Mouse (Mus musculus): ENCODE measurements at regions not wholly inside any gene's neighbourhood (a gene's known extent, or its start where the extent isn't known, plus 50 kb on each side); places are given as distances from the start of the nearest gene placed in this dataset.

DNA sequence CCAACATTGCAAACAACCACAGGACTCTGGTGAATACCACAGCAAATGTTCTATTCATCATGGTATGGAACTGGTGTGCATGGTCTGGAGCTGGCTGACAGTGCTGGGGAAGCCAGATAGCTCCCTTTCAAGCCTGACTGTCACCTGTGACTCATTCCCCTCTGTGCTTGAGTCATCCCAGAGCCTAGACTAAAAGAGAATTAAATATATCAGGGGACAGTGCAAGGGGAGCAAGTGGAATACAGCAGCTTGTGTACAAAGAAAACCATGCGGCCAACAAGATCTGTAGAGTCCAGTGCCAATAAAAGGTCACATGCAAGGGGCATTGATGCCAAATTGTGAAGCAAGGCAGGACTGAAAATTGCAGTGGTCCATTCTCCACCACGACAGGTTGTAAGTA is 117.7 kb downstream of the Pah start:
- H3K4me1 ChIP-seq (ENCODE audit: control insufficient read depth, low read depth, low read length), result no peaks in the 10 kb centered on the region
- H3K9me3 ChIP-seq (replicated peaks; ENCODE audit: control insufficient read depth, low read length), result no peaks in the 10 kb centered on the region
- no peak overlapping the region for H3K27ac ChIP-seq (ENCODE audit: low read length)
- H3K27me3 ChIP-seq (ENCODE audit: control insufficient read depth, insufficient read depth, low read depth, low read length), result no peaks in the 10 kb centered on the region
- 57% methylated on average over 2 of the region's 2 CpGs for WGBS (ENCODE audit: insufficient replicate concordance)
- no peaks in the 10 kb centered on the region for H3K36me3 ChIP-seq (ENCODE audit: control insufficient read depth, insufficient read depth)
- no peak overlapping the region for H3K9ac ChIP-seq (ENCODE audit: low read depth, low read length)
- no peak for ATAC-seq (ENCODE audit: low read depth)
- H3K4me2 ChIP-seq (ENCODE audit: low read depth, low read length), result no peak overlapping the region
- no peak overlapping the region for H3K4me3 ChIP-seq (ENCODE audit: low read depth, low read length)

- Histone ChIP-seq H3K9ac (ENCODE audit: low read depth, low read length) (no peak overlapping the region), H3K4me1 (ENCODE audit: control insufficient read depth, low read depth, low read length) (no peaks in the 10 kb centered on the region), H3K9me3 (replicated peaks; ENCODE audit: control insufficient read depth, low read length) (no peaks in the 10 kb centered on the region), H3K4me2 (ENCODE audit: low read depth, low read length) (no peak overlapping the region), H3K27ac (ENCODE audit: low read length) (no peak overlapping the region), H3K27me3 (ENCODE audit: control insufficient read depth, insufficient read depth, low read depth, low read length) (no peaks in the 10 kb centered on the region), H3K4me3 (ENCODE audit: low read depth, low read length) (no peak overlapping the region), H3K36me3 (ENCODE audit: control insufficient read depth, insufficient read depth) (no peaks in the 10 kb centered on the region)
- WGBS (ENCODE audit: insufficient replicate concordance), result 7% methylated on average over 1 of the region's 1 CpGs
- no peak for ATAC-seq (ENCODE audit: low read depth)
These were observed 127.5 kb downstream of the Pah start for GRCm38 (mm10) chr10:87649091-87649490.

GRCm38 (mm10) chr10:87652139-87652740 is 130.6 kb downstream of the Pah start:
- H3K4me1 ChIP-seq (ENCODE audit: control insufficient read depth, low read depth, low read length), result no peaks in the 10 kb centered on the region
- no peak for ATAC-seq (ENCODE audit: low read depth)
- 60% methylated on average over 8 of the region's 8 CpGs for WGBS (ENCODE audit: insufficient replicate concordance)

DNA sequence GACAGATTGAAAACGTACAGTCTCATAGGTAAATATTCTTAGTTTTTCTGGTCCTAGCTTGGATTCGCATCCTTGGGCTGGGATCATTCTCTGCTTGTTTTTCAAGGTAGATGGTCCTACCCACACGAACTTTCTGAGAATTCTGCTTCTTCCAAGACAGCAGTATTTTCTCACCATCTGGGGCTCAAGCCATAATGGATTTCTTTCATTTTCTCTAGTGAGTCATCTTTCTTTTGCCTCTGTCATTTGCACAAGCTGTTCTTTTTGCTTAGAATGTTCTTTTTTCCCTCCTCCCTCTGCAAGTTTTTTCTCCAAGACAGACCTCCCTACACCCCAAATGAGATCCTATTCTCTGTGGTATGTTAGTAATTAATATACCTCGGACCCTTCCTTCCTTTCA is 132.5 kb downstream of the Pah start:
- no peak overlapping the region for H3K27ac ChIP-seq (ENCODE audit: low read length)
- 46% methylated on average over 4 of the region's 4 CpGs for WGBS (ENCODE audit: insufficient replicate concordance)

More at GRCm38 (mm10) chr10:87652139-87652740, 130.6 kb downstream of the Pah start:
- Histone ChIP-seq H3K27ac (ENCODE audit: low read length) (no peak overlapping the region), H3K4me2 (ENCODE audit: low read depth, low read length) (no peak overlapping the region), H3K27me3 (ENCODE audit: control insufficient read depth, insufficient read depth, low read depth, low read length) (no peaks in the 10 kb centered on the region), H3K9ac (ENCODE audit: low read depth, low read length) (no peak overlapping the region), H3K9me3 (replicated peaks; ENCODE audit: control insufficient read depth, low read length) (no peaks in the 10 kb centered on the region), H3K36me3 (ENCODE audit: control insufficient read depth, insufficient read depth) (no peaks in the 10 kb centered on the region), H3K4me3 (ENCODE audit: low read depth, low read length) (no peak overlapping the region)

DNA sequence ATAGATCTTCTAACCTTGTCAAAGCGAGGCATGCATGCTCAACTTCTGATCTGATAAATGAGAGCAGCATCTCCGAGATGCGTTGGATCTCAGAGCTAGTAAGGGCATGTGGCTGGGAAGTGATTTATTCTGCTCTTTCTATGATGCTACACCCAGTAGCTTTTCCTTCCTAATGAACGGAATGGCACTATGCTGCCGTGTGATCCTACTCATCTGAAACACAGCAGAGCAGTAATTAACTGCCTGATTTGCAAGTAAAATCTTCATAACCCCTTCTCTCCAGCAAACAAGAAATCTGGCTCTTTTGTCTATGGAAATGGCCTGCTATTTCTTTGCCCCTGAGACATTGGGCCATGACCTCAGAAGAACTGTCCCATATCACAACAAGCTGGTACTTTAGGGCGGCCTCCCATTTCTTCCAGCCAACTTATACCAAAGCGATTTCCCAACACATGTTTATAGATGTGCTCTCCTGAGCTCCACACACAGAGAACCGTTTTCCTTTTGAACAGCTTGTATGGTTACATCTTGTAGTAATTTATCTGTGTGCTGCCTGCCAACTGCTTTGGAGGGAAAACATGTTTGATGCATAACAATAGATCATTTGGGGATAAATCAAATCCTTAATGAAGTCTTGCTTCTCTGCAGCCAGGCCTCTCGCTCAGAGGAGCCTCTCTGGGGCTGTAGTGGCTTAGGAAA is 144.6 kb downstream of the Pah start:
- no peak overlapping the region for H3K9ac ChIP-seq (ENCODE audit: low read depth, low read length)
- no peak for ATAC-seq (ENCODE audit: low read depth)
- no peaks in the 10 kb centered on the region for H3K9me3 ChIP-seq (replicated peaks; ENCODE audit: control insufficient read depth, low read length)
- H3K27me3 ChIP-seq (ENCODE audit: control insufficient read depth, insufficient read depth, low read depth, low read length), result no peaks in the 10 kb centered on the region
- H3K36me3 ChIP-seq (ENCODE audit: control insufficient read depth, insufficient read depth), result no peaks in the 10 kb centered on the region
- no peak overlapping the region for H3K4me3 ChIP-seq (ENCODE audit: low read depth, low read length)
- 60% methylated on average over 9 of the region's 9 CpGs for WGBS (ENCODE audit: insufficient replicate concordance)
- H3K4me2 ChIP-seq (ENCODE audit: low read depth, low read length), result no peak overlapping the region
- H3K27ac ChIP-seq (ENCODE audit: low read length), result no peak overlapping the region
- no peaks in the 10 kb centered on the region for H3K4me1 ChIP-seq (ENCODE audit: control insufficient read depth, low read depth, low read length)

More for the DNA sequence above, 132.5 kb downstream of the Pah start:
- ATAC-seq (ENCODE audit: low read depth), result no peak
- Histone ChIP-seq H3K9ac (ENCODE audit: low read depth, low read length) (no peak overlapping the region), H3K9me3 (replicated peaks; ENCODE audit: control insufficient read depth, low read length) (no peaks in the 10 kb centered on the region), H3K27me3 (ENCODE audit: control insufficient read depth, insufficient read depth, low read depth, low read length) (no peaks in the 10 kb centered on the region), H3K4me1 (ENCODE audit: control insufficient read depth, low read depth, low read length) (no peaks in the 10 kb centered on the region), H3K4me3 (ENCODE audit: low read depth, low read length) (no peak overlapping the region), H3K4me2 (ENCODE audit: low read depth, low read length) (no peak overlapping the region), H3K36me3 (ENCODE audit: control insufficient read depth, insufficient read depth) (no peaks in the 10 kb centered on the region)

DNA sequence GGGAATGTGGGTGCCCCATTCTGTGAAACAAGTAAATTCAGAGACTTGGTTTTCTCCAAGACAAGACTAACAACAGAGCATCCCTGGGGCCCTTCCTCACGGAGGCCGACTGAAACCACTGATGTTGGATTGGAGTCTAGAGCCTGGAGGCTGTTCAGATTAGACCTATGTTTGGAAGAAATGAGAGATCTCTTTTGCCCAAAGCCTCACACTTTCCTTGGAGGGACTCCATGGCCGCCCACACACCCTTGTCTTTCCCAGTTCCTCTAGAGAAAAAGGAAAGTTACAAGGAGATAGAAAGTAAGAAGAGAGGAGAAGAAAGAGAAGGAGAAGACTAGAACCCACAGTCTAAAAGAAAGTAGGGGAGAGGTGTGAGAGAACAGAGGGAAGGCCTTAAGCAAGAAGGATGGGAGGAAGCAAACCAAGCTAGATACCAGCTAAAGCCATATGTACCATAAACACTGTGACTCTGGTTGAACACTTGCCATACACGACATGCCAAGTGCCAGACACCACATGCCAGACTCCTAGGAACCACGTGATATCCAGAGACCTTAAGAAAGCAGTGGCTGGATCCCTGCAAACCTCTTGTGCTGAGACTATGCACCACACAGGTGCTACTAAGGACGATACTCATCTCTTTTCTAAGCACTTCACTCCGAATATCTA is 145.3 kb downstream of the Pah start:
- Histone ChIP-seq H3K9me3 (replicated peaks; ENCODE audit: control insufficient read depth, low read length) (no peaks in the 10 kb centered on the region), H3K4me2 (ENCODE audit: low read depth, low read length) (no peak overlapping the region), H3K27ac (ENCODE audit: low read length) (no peak overlapping the region), H3K4me3 (ENCODE audit: low read depth, low read length) (no peak overlapping the region), H3K9ac (ENCODE audit: low read depth, low read length) (no peak overlapping the region), H3K27me3 (ENCODE audit: control insufficient read depth, insufficient read depth, low read depth, low read length) (no peaks in the 10 kb centered on the region), H3K36me3 (ENCODE audit: control insufficient read depth, insufficient read depth) (no peaks in the 10 kb centered on the region), H3K4me1 (ENCODE audit: control insufficient read depth, low read depth, low read length) (no peaks in the 10 kb centered on the region)
- 50% methylated on average over 7 of the region's 7 CpGs for WGBS (ENCODE audit: insufficient replicate concordance)
- no peak for ATAC-seq (ENCODE audit: low read depth)

- Histone ChIP-seq H3K36me3 (ENCODE audit: control insufficient read depth, insufficient read depth) (no peaks in the 10 kb centered on the region), H3K4me3 (ENCODE audit: low read depth, low read length) (no peak overlapping the region), H3K9me3 (replicated peaks; ENCODE audit: control insufficient read depth, low read length) (no peaks in the 10 kb centered on the region), H3K4me2 (ENCODE audit: low read depth, low read length) (no peak overlapping the region), H3K4me1 (ENCODE audit: control insufficient read depth, low read depth, low read length) (no peaks in the 10 kb centered on the region), H3K9ac (ENCODE audit: low read depth, low read length) (no peak overlapping the region), H3K27ac (ENCODE audit: low read length) (no peak overlapping the region), H3K27me3 (ENCODE audit: control insufficient read depth, insufficient read depth, low read depth, low read length) (no peaks in the 10 kb centered on the region)
- no peak for ATAC-seq (ENCODE audit: low read depth)
- 79% methylated on average over 10 of the region's 10 CpGs for WGBS (ENCODE audit: insufficient replicate concordance)
These were observed 146.1 kb downstream of the Pah start for GRCm38 (mm10) chr10:87667651-87668140.

DNA sequence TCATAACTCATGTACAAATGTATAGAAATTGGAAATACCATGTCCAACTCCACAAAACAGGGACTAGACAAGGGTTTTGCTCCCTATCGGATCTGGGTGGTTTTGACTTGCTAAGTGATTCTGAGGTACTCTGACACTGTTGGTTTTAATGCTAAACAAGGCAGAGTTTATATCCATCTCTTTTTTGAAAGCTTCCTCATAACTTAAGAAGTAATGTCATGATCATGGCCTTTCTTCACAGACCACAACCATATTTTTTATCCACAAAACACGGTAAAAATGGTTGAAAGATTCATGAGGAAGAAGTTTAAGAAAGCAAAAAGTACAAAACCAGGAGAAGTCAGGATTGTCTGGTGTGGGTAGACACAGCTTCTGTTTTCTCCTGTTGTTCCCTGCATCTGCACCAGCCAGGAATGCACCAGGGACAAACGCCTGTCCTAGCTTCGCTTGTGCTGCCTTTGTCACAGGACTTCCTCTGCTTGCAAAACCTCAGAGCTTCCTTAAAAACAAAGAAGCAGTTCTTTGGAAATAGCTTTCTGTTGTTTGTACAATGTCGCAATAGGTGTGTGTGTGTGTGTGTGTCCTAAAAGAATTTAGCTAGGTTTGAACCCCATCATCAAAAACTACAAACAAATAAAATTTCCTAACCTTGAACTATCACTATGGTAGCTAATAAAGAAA is 153.3 kb downstream of the Pah start:
- no peaks in the 10 kb centered on the region for H3K36me3 ChIP-seq (ENCODE audit: control insufficient read depth, insufficient read depth)
- no peak overlapping the region for H3K4me2 ChIP-seq (ENCODE audit: low read depth, low read length)
- H3K9ac ChIP-seq (ENCODE audit: low read depth, low read length), result no peak overlapping the region
- H3K4me1 ChIP-seq (ENCODE audit: control insufficient read depth, low read depth, low read length), result no peaks in the 10 kb centered on the region
- WGBS (ENCODE audit: insufficient replicate concordance), result 23% methylated on average over 5 of the region's 5 CpGs
- no peaks in the 10 kb centered on the region for H3K27me3 ChIP-seq (ENCODE audit: control insufficient read depth, insufficient read depth, low read depth, low read length)
- ATAC-seq (ENCODE audit: low read depth), result no peak
- H3K9me3 ChIP-seq (replicated peaks; ENCODE audit: control insufficient read depth, low read length), result no peaks in the 10 kb centered on the region
- H3K27ac ChIP-seq (ENCODE audit: low read length), result no peak overlapping the region
- no peak overlapping the region for H3K4me3 ChIP-seq (ENCODE audit: low read depth, low read length)
